Mouse (Mus musculus) embryonic facial prominence, embryonic 12.5 days (tissue): ENCODE data around the gene Izumo4. TPM values are rescaled to one million over a fixed set of nuclear protein-coding genes. Genes with fewer than 3 reads are reported as not detected.
A peak's percentile ranks its signal among the peaks of the same experiment; 100 is the strongest.

Experiments
- ATAC-seq: fragments of 200-750 bp; cut with Nextera tagmentation; 2 replicates; pipeline ENCODE4 v1.8.0; 2017; ENCODE audit not compliant: insufficient number of reproducible peaks, insufficient read depth, low FRiP score, low TSS enrichment
- H3K27ac ChIP-seq: fragments of 300-500 bp; sonication (generic); 2 replicates; pipeline ENCODE4 v1.5.1; 2016; ENCODE audit warnings: mild to moderate bottlenecking
- H3K27me3 ChIP-seq: fragments of 300-500 bp; sonication (generic); 2 replicates; pipeline ENCODE4 v1.6.1; 2016; ENCODE audit warnings: mild to moderate bottlenecking, moderate library complexity
- H3K36me3 ChIP-seq: fragments of 300-500 bp; sonication (generic); 2 replicates; pipeline ENCODE4 v1.6.1; 2016; ENCODE audit warnings: mild to moderate bottlenecking
- H3K4me1 ChIP-seq: fragments of 300-500 bp; sonication (generic); 2 replicates; pipeline ENCODE4 v1.6.1; 2016
- H3K4me2 ChIP-seq: fragments of 300-500 bp; sonication (generic); replicated peaks from 2 replicates; pipeline ENCODE4 v1.6.1; 2016; ENCODE audit warnings: mild to moderate bottlenecking, moderate library complexity
- H3K4me3 ChIP-seq: fragments of 300-500 bp; sonication (generic); 2 replicates; pipeline ENCODE4 v1.5.1; 2016; ENCODE audit warnings: mild to moderate bottlenecking
- H3K9ac ChIP-seq: fragments of 300-500 bp; sonication (generic); 2 replicates; pipeline ENCODE4 v1.6.1; 2016; ENCODE audit warnings: mild to moderate bottlenecking, moderate library complexity
- H3K9me3 ChIP-seq: fragments of 300-500 bp; sonication (generic); 2 replicates; pipeline ENCODE4 v1.6.1; 2016; ENCODE audit warnings: mild to moderate bottlenecking, moderate library complexity
- WGBS: fragments of 180-500 bp; shearing (Covaris S2); methylation state at CpG from one replicate; pipeline ENCODE4 v1.1.7; 2016; 5-methylcytosine and 5-hydroxymethylcytosine counted together
- polyA plus RNA-seq: library from polyadenylated mRNA; unstranded; fragments of >200 nt; fragmentation: Nextera tagmentation; extraction: Ambion mirVana; gene quantifications from 2 replicates; pipeline ENCODE4 v1.2.1, GENCODE M21; 2016

Gene Izumo4
- polyA plus RNA-seq, 1 experiment from 2014 or later = 23.6 TPM

- no peak overlapping the region for H3K9ac ChIP-seq
- H3K4me2 ChIP-seq = no peak overlapping the region
- WGBS = 77% methylated on average over 11 of the region's 11 CpGs
- no peak overlapping the region for H3K27ac ChIP-seq
- peaks cover 62% of the 10 kb centered on the region for H3K36me3 ChIP-seq
- no peaks in the 10 kb centered on the region for H3K9me3 ChIP-seq
- H3K4me1 ChIP-seq = peaks cover 30% of the 10 kb centered on the region
- H3K27me3 ChIP-seq = no peaks in the 10 kb centered on the region
- ATAC-seq = no peak
- H3K4me3 ChIP-seq = no peak overlapping the region
These were observed 29.9 kb upstream of the Izumo4 start for GRCm38 (mm10) chr10:80671936-80672690.

GRCm38 (mm10) chr10:80673690-80674089 lies 28.3 kb upstream of the Izumo4 start:
- ATAC-seq = no peak
- Histone ChIP-seq H3K27ac (no peak overlapping the region), H3K9ac (peak overlapping the region; percentile 97; the same call in 1 of the 2 replicates), H3K4me3 (peak overlapping the region; percentile 97; the same call in 1 of the 2 replicates), H3K36me3 (peaks cover 46% of the 10 kb centered on the region), H3K27me3 (no peaks in the 10 kb centered on the region), H3K4me1 (peaks cover 46% of the 10 kb centered on the region), H3K4me2 (peak overlapping the region; percentile 83), H3K9me3 (no peaks in the 10 kb centered on the region)
- WGBS = 91% methylated on average over 3 of the region's 3 CpGs

- no peaks in the 10 kb centered on the region for H3K9me3 ChIP-seq
- WGBS = 67% methylated on average over 5 of the region's 5 CpGs
- peaks cover 40% of the 10 kb centered on the region for H3K36me3 ChIP-seq
- H3K27me3 ChIP-seq = no peaks in the 10 kb centered on the region
- H3K4me1 ChIP-seq = peaks cover 49% of the 10 kb centered on the region
- no peak overlapping the region for H3K27ac ChIP-seq
- H3K4me3 ChIP-seq = peak overlapping the region; percentile 97
- H3K4me2 ChIP-seq = peak overlapping the region; percentile 83
- no peak for ATAC-seq
- peak overlapping the region; percentile 97 for H3K9ac ChIP-seq
These were observed 27.7 kb upstream of the Izumo4 start for GRCm38 (mm10) chr10:80674161-80674711.

GRCm38 (mm10) chr10:80674851-80675404 lies 27.1 kb upstream of the Izumo4 start:
- peaks cover 49% of the 10 kb centered on the region for H3K4me1 ChIP-seq
- no peaks in the 10 kb centered on the region for H3K27me3 ChIP-seq
- H3K27ac ChIP-seq = peak overlapping the region; percentile 83
- peak overlapping the region; percentile 97 for H3K4me3 ChIP-seq
- H3K36me3 ChIP-seq = peaks cover 33% of the 10 kb centered on the region
- H3K9me3 ChIP-seq = no peaks in the 10 kb centered on the region
- H3K4me2 ChIP-seq = peak overlapping the region; percentile 83
- peak overlapping the region; percentile 97 for H3K9ac ChIP-seq
- 20% methylated on average over 6 of the region's 6 CpGs for WGBS
- ATAC-seq = no peak

- 0 out of 2 replicates have a peak, but pooled peaks have one; percentile 3 for ATAC-seq
- under 1% methylated on average over 45 of the region's 54 CpGs for WGBS
- Histone ChIP-seq H3K9me3 (no peaks in the 10 kb centered on the region), H3K9ac (peak overlapping the region; percentile 97), H3K27me3 (no peaks in the 10 kb centered on the region), H3K4me3 (peak overlapping the region; percentile 97), H3K4me2 (peak overlapping the region; percentile 83), H3K4me1 (peaks cover 49% of the 10 kb centered on the region), H3K36me3 (peaks cover 27% of the 10 kb centered on the region), H3K27ac (peak overlapping the region; percentile 83)
These were observed 26.4 kb upstream of the Izumo4 start for GRCm38 (mm10) chr10:80675405-80676197.

GRCm38 (mm10) chr10:80676198-80676928 lies 25.6 kb upstream of the Izumo4 start:
- Histone ChIP-seq H3K4me3 (peak overlapping the region; percentile 97), H3K27ac (peak overlapping the region; percentile 99), H3K4me2 (peak overlapping the region; percentile 83), H3K4me1 (peaks cover 49% of the 10 kb centered on the region), H3K9me3 (no peaks in the 10 kb centered on the region), H3K27me3 (no peaks in the 10 kb centered on the region), H3K9ac (peak overlapping the region; percentile 97), H3K36me3 (peaks cover 19% of the 10 kb centered on the region)
- ATAC-seq = peak; percentile 89
- under 1% methylated on average over 74 of the region's 78 CpGs for WGBS

GRCm38 (mm10) chr10:80677128-80677875 lies 24.7 kb upstream of the Izumo4 start:
- H3K9me3 ChIP-seq = no peaks in the 10 kb centered on the region
- no peaks in the 10 kb centered on the region for H3K27me3 ChIP-seq
- peaks cover 49% of the 10 kb centered on the region for H3K4me1 ChIP-seq
- peak overlapping the region; percentile 99 for H3K27ac ChIP-seq
- H3K4me3 ChIP-seq = peak overlapping the region; percentile 97
- 29% methylated on average over 9 of the region's 9 CpGs for WGBS
- H3K4me2 ChIP-seq = peak overlapping the region; percentile 83
- no peak for ATAC-seq
- H3K9ac ChIP-seq = peak overlapping the region; percentile 78
- H3K36me3 ChIP-seq = 0 out of 2 replicates have a peak, but pooled peaks cover 10% of the 10 kb centered on the region

- peaks cover 42% of the 10 kb centered on the region for H3K4me1 ChIP-seq
- 0 out of 2 replicates have a peak, but pooled peaks cover 3% of the 10 kb centered on the region for H3K36me3 ChIP-seq
- peak within 1 kb of the TSS; percentile 99 for H3K27ac ChIP-seq
- ATAC-seq = no peak
- H3K4me2 ChIP-seq = peak within 1 kb of the TSS; percentile 83
- no peaks in the 10 kb centered on the region for H3K9me3 ChIP-seq
- 28% methylated on average over 8 of the region's 8 CpGs for WGBS
- H3K9ac ChIP-seq = peak within 1 kb of the TSS; percentile 78
- peak within 1 kb of the TSS; percentile 97 for H3K4me3 ChIP-seq
- H3K27me3 ChIP-seq = no peaks in the 10 kb centered on the region
These were observed 24.0 kb upstream of the Izumo4 start, which contains the start of gene Mknk2 for GRCm38 (mm10) chr10:80677942-80678436. TSS of gene Mknk2 (minus strand) at chr10:80678112.

- H3K9ac ChIP-seq = 0 out of 2 replicates have a peak overlapping the region, but pooled peaks have one; percentile 17
- ATAC-seq = no peak
- H3K27me3 ChIP-seq = no peaks in the 10 kb centered on the region
- 54% methylated on average over 10 of the region's 10 CpGs for WGBS
- no peak overlapping the region for H3K4me3 ChIP-seq
- peaks cover 7% of the 10 kb centered on the region; the same call in 1 of the 2 replicates for H3K36me3 ChIP-seq
- peaks cover 35% of the 10 kb centered on the region for H3K4me1 ChIP-seq
- H3K4me2 ChIP-seq = no peak overlapping the region
- peak overlapping the region; percentile 99 for H3K27ac ChIP-seq
- H3K9me3 ChIP-seq = no peaks in the 10 kb centered on the region
These were observed 23.2 kb upstream of the Izumo4 start for GRCm38 (mm10) chr10:80678601-80679377.
